Mouse (Mus musculus) urinary bladder, postnatal 10 days (tissue): ENCODE measurements around the gene Fam173b.
A peak's percentile ranks its signal among the peaks of the same experiment; 100 is the strongest.
"Not testable (repeated sequence)": the region's sequence is repeated elsewhere in the genome, so short reads cannot be mapped to it uniquely, and the experiment has no call there.

Source experiments
- DNase-seq: peaks from one replicate; pipeline ENCODE4 v3.0.0; 2022; ENCODE audit warnings: low spot score

Fam173b gene

DNA sequence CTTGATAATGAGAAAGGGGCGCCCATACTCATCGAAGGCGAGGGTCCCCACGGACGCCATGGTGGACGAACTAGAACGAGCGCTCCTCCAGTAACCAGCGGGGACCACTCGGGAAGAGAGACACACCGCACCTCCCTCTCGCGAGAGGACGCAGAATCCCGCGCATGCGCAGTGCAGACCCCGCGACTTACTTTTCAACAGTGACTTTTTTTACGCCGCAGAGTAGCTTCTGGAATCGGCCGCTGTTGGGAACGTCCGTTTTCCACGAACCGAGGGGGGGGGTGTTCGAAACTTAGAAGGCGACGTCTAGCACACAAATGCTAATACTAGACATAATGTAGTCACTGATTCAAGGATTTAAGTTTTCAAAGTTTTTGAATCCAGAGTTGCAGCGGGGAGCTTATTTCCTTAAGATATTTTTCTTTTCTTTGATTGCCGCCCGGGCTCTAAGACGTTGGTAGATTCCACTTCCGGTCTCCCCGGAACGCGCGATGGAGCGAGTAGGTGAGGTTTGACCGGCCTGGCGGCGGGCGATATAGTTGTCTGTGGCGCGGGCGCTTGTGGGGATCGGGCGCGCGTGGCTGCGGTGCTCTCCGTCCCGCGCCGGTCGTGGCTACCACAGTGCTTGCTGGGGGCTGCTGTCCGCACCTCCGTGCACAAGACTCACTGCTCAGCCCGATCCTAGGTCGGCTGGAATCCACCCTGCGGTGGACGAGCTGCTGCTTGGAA, at the start of gene Fam173b, which contains the start of gene Cct5:
Fam173b (plus strand) TSS at position 207 of the 729 bp plus-strand sequence.
Cct5 (minus strand) TSS at position 159 of the 729 bp plus-strand sequence.
- peak; percentile 98 for DNase-seq

DNA sequence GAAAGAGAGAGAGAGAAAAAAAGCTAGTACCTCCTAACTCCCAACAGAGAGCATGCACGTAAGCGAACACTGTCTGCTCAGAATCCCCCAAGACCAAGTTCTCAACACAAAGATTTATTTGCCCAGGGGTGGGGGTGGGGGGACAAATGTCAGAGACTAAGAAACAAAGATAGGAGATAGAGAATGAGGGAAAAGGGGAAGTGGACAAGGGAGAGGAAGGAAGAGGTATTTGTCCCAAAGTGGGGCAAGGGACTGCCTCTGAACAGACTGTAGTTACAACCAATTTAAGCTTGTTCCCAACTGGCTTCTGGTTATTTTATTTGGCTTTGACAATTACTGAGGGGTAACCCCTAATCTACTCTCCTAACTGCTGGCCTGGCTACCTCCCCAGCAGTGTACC, 46.8 kb upstream of the Fam173b start:
- no peak for DNase-seq

DNA sequence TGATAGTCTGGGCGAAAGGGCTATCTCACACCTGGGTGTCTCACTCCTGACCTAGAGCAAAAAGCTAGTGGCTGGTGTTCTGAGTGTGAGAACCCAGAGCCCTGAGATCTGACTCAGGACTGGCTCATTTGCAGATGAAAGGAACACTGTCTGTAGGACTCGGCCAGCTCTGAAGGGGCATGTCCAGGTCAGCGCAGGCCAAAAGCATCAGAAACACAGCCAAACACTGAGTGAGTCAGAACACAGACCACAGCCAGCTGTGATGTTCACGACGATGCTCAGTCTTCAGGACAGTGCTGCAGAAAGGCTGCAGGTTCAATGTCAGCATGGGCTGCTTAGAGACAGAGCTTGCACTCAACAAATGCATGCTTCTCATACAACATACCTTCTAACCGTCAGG, 40.3 kb upstream of the Fam173b start:
- no peak for DNase-seq

DNA sequence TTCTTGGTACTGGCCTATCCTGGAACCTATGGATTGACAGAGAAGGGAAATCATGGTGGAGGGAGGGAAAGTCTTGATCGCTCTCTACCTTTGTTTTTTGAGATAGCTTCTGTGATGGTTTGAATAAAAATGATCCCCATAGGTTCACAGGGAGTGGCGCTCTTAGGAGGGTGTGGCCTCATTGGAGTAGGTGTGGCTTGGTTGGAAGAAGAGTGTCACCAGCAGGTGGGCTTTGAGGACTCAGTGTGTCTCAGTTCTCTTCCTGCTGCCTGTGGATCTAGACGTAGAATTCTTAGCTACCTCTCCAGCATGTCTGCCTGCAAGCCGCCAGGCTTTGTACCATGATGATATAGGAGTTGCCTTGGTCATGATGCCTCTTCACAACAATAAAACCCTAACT, 39.7 kb upstream of the Fam173b start:
- no peak for DNase-seq

DNA sequence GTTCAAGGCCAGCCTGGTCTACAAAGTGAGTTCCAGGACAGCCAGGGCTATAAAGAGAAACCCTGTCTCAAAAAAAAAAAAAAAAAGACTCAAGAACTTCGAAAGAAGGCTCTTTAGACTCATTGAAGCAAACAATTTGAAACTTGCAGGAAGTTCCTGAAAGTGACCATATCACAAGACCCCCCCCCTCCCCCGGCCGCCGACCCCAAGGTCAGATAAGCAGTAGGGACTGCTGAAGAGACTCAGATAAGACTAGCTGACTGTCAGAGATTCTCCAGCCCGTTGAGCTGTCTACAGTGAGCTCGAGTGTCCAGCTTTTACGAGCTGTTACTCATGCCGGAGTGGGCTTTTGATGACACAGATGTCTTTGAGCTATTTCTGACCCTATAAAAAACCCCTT, 38.8 kb upstream of the Fam173b start:
- DNase-seq, result no peak

DNA sequence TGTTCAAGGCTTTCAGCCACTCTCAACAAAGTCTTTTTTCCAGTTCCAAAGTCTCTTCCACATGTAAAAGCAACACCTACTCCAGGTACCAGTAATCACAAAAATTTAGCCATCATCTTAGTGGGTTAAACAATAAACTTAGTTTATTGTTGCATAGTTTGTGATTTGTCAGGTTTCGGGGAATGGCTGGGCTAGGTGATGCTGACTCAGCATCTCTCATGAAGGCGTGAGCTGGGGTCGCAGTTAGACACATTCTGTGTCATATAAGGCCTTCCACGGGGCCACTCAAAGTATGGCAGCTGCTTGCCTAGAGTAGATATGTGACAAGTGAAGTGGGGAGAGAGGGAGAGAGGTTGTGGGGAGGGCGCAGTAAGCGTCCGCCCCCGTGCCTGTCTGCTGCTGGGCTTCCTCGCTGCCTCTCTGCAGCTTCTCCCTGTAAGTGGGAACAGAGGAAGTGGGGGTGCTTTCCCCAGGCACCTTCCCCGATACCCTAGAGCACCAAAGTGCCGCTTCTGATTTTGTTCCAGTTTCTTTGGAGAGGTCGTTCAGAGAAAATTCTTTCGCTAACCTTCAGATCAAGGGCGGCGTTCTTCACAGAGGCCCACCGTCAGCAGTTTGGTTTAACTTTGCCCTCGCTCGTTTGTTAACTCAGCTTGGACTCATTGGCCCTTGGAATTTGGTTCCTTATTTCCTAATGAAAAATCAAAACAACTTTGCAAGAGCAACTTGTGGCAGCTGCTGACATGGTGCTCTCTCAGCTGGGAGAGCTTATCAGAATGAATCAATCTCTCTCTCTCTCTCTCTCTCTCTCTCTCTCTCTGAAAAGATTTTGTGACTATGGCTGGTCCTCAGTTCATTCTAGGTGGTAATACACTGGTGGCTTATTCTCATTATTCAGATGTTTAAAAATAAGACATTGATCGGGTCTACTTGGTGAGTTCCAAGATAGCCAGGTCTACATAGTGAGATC, 37.8 kb upstream of the Fam173b start:
- no peak for DNase-seq

DNA sequence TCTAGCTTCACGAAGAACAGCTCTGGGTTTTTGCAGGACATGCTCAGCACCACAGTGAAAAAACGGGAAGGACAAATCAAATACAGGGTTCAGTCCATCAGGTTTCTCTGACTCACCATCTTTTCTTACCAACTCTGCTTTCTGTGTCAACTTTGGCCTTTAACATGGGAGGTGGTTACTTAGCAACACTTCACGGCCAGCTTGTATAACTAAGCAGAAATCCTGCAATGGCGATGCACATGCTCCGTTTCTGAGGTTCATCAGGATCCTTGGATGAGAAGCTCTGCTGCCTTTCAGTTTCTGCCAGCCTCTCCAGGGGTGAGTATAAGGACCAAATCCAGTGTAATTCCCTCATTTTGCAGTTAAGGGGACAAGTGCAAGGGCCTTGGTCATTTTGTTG, 36.5 kb upstream of the Fam173b start, which contains the start of gene Cmbl:
Cmbl (plus strand) TSS at position 206 of the 400 bp plus-strand sequence.
- no peak for DNase-seq

DNA sequence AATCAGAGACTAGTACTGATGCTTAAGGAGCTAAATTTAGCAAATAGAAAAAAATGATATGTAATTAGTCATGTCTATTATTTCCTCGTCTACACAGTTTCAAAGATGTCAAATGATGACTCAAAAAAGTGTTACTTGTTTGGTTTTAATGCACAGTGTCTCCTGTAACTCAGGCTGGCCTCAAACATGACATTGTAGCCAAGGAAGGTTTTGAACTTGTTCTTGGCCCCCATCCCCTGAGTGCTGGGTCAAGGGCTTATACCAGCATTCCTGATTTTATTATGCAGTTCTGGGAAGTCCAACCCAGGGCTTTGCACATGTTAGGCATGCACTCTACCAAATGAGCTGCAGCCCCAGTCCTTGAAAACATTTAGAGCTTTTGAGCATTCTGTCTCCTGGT, 35.9 kb upstream of the Fam173b start:
- no peak for DNase-seq

DNA sequence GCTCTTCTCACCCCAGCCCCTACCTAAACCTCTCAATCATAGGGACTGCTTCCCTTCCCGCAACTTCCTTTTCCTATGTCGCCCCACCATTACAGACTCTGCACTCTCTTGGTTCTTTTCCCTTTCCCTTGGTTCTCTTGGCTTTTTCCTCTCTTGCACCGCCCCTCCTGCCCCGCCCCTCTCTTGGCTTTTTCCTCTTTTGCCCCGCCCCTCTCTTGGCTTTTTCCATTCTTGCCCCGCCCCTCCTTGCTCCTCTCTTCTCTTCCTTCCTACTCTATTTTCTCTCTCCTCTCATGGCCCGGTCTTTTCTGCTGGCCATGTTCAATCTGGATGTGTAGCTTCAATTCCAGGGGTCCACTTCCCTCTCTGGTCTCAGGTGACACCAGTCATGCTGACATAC, 34.2 kb upstream of the Fam173b start:
- DNase-seq, result no peak

DNA sequence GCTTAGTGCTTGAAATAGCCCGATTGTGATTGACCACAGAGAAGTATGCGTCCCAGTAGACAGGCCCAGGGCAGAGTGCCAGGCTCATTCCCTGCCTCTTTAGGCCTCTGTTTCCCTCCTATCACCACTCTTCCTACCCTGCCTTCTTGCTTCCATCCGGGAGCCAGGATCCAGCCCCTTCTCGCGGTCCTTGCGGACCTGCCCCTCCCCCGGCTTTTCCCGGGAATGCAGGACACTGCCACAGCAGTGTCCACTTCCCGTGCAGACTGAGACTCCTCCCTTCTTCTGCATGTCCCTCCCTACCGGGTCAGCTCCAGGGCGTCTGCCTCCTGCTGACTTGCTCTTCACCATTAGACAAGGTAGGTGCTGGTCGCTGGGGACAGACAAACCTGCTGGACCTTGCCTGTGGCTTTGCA, 33.1 kb upstream of the Fam173b start:
- DNase-seq, result no peak

DNA sequence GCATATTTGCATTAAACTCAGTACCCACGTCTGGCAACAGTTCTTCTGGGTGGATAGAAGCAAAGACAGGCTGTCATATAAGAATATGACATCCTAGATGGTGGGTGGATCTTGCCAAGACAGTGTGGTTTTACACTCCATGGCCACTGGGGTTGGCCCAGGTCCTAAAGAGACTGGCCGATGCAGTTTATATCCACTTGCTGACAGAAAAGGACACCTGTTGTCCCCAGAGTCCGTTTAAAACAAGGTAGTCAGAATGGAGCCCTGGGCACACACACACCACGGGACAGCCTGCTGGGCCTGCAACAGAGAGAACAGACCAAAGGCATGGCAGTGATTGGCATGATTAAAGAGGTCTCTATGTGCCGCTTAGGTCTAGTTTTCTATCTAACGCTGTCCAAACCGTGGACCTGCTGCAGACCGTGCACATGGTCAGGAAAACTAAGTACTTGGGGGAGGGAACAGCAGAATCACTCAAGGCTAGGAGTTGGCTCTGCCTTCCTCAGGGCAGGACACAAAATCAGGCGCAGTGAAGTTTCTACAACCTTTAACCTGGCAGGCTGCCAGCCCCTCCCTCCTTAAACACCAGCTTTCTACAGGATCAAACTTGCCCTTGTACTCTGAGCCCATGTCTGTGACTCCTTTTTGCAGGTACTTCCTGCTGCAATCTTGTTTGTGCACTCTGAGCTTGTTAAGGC, 32.2 kb upstream of the Fam173b start:
- peak; percentile 36 for DNase-seq

DNA sequence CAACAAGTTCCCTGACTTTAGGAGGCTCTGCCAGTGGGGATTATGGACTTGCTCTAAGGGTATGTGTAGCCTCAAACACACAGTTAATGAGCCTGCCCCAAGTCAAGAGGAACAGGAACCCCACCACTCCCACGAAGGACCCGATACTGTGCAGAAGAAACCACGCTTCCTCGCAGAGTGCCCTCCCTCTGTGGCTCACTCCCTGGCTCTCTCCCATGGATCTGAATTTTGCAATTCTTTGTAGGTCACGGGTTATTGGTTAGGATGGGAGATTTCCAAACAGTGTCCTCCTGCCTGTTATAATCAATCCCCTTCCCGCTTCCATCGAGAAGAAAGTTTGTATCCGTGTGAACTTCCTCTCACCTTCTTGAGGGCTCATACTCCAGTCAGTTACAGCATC, 30.7 kb upstream of the Fam173b start:
- DNase-seq, result no peak

DNA sequence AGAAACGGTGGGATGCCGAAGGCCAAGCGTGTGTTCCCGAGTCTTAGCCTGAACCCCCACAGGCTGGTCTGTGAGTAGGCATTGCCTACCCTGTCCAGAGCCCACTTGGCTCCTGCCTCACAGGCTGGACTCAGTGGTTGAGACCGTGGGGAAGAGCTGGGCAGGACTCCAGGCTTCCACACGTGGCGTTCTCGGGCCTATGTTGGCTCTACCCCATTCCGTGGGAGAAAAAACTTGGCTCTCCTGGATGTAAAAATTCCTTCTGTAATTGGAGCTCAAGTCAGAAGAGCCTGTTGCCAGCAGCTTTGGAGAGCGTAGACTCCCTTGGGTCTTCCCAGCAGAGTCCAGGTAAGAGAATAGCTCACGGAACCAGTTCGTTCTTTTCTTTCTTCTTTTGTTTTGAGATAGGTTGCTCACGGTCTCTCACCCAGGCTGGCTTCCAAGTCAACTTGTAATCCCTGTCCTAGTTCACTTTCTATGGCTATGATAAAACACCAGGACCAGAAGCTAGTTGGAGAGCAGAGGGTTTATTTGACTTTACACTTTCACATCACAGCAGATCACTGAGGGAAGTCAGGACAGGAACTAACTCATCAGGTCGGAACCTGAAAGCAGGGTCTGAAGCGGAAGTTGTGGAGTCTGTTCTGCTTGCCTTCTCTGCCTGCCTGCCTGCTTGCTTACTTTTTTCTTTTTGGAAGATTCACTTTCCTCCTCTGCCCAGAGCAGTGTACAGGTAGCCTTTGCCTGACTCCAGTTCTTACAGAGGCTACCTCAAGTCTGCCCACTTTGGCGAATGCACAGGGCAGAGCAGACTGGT, 29.5 kb upstream of the Fam173b start:
- DNase-seq, result no peak

DNA sequence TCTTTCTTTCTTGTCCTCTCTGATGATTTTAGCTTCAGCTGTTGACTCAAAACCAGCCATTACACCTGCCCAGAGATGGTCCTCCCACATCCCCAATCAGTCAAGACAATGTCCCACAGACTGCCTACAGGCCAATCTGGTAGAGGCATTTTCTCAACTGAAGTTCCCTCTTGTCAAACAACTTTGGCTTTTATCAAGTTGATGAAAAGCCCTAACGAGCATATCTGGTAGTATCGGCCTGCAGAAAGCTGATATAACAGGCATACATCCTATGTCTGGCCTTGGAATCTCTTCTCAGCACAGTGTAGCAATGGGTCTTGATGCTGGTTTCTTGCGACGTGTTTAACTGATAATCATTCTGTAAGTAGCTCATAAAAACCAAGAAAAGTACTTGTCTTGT, 28.4 kb upstream of the Fam173b start:
- no peak for DNase-seq

DNA sequence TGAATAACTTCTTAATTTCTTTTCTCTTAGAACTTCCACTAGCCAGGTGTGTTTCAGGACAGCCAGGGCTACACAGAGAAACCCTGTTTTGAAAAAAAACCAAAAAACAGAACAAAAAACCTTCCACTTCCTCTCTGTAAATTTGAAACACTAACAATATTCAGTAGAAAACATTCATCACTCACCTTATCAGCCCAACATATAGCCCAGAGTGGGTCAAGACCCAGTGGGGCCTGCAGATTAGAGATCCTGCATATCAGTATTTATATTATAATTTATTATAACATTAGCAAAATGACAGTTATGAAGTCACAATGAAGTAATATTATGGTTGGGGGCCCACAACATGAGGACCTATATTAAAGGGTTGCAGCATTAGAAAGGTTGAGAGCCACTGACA, 28.0 kb upstream of the Fam173b start:
- DNase-seq, result no peak

DNA sequence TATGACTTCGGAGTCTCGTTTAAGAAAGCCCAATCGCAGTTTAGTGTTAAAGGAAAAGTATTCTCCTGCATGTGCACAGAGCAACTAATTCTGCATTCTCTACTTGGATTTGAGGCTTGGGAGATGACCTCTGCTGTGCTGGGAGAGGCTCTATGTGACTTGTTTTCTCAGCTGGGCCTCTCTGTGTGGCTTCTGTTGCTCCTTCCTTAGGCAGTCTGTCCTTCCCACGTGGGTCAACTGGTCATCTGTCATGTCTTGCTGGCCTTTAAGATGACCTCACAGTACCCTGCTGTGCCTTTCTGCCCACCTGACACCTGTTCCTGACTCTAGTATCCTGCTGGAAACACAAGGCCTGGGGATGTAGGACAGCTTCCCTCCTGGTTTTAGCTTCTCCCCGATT, 25.6 kb upstream of the Fam173b start:
- no peak for DNase-seq

DNA sequence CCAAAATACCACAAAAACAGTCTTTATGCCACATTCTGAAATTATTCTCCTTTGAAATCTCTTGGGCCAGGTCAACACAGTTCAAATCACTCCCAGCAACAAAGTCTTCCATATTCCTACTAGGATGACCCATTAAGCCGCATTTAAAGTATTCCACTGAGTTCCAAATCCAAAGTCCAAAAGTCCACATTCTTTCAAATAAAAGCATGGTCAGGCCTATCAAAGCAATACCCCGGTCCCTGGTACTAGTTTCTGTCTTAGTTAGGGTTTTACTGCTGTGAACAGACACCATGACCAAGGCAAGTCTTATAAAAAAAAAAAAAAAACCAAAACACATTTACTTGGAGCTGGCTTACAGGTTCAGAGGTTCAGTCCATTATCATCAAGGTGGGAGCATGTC, 20.6 kb upstream of the Fam173b start:
- not testable (repeated sequence) for DNase-seq

DNA sequence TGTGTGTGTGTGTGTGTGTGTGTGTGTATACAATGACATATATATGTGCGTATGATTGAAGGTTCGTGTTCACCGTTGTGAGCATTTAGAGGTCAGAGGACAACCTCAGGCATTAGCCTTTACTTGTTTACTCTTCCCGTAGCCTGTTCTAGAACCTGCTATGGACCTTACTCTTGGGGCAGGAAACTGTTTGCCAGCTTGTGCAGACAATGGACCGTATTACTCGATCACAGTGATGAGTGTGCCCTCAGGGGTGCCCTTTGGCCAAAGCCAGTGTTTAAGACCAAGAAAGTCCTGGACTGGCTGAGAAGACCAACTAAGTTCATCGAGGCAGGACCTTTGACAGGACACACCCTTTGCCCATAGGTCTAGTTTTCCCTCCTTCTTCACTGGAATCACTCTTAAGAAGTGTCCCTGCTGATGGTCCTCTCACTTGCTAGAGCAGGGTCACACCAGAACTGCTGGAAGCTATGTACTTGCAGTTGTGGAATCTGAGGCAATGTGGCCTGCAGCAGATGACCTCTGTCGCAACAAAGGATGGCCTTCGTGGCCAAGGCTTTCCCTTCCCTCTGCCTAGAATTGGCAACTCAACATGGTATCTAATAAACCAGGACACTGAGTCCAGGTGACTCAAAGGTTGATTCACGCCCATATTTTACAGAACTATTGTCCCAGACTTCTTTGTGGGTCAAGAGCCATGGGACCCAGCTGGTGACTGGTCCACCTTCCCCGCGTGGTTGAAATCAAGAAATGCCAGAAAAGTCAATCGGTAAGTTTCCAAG, 18.2 kb upstream of the Fam173b start:
- DNase-seq, result no peak

DNA sequence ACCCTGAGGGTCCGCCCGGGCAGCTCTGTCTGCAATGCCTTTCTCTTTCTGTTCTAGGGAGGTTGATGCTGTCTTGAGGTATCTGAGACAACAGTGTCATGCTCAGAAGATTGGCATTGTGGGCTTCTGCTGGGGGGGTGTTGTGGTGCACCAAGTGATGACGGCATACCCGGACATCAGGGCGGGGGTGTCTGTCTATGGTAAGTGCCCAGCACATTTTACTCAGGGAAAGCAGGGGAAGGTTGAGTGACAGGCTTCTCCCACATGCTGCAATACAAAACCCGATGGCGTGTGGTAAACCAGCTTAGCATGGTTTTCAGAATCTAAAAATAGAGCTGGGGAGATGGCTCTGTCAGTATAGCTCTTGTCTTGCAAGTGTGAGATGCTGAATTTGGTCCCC, 16.4 kb upstream of the Fam173b start:
- no peak for DNase-seq

DNA sequence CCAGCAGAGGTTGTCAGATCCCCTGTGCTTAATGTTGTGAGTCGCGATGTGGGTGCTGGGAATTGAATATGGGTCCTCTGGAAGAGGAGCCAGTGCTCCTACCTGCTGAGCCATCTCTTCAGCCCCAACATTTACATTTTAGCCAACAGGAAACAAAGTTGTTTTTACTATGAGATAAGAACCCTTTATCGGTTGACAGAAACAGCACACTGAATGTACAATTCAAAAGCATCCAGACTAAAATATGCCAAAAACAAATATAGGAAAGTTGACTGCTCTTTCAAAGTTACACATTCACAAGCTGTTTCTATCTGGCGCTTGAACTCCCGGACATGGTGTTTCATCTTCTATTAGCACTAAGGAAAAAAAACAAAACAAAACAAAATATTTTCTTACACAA, 15.6 kb upstream of the Fam173b start:
- no peak for DNase-seq

DNA sequence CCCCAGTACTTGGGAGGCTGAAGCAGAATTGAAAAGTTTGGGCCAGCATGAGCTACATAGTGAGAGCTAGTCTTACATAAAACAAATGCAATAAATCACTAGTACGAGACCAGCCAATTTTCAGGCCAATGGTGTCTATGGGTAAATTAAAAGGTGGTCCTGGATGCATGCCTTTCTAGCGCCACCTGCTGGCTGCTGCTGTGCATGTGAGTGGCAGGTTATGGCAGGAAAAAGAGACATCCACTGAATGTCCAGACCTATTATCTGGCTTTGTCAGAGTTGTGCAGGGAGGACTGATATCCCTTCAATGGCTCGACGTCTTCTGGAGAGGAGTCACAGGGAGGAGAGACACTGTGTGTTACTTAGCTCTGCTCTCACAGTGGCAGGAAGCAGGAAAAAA, 15.1 kb upstream of the Fam173b start:
- DNase-seq, result peak; percentile 54
